Mouse (Mus musculus): ENCODE measurements around the gene Galnt7. TPM values are rescaled to one million over a fixed set of nuclear protein-coding genes. Genes with fewer than 3 reads are reported as not detected.
"Not testable (repeated sequence)": the region's sequence is repeated elsewhere in the genome, so short reads cannot be mapped to it uniquely, and the experiment has no call there.

Galnt7 gene
- polyA plus RNA-seq, 1 experiment, result 4.7 TPM

DNA sequence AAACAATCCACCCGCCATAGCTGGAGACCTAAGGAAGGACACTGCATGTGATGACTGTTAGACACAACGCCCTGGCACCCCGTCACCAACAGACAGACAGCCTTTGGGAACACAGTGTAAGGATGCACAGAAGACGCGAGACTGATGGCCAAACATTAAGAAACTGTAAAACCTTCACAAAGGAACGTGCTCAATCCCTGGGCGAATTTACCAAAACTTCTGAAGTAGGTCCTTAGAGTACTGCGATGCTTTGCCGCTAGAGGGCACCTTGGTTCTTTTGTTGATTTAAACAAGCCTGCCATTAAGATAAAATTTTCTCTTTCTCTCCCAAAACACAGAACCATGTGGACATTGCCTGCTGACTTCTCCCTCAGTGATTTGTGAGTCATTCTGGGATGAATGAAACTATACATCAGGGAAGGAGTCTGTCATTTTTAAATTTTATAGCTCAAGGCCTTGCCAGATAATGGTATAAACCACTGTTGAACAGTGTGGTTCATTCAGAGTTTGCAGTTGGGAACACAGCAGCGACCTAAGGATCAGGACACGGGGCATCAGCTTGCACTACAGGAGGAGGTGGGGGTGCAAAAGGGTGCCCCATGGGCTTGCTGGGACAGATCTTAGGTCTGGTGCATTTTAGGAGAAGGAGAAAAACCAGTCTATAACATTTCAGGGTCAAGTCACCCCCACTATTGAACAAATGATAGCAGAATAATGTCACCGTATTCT is 112.6 kb downstream of the Galnt7 start:
- DNase-seq (ENCODE audit: low read depth), result no peak

DNA sequence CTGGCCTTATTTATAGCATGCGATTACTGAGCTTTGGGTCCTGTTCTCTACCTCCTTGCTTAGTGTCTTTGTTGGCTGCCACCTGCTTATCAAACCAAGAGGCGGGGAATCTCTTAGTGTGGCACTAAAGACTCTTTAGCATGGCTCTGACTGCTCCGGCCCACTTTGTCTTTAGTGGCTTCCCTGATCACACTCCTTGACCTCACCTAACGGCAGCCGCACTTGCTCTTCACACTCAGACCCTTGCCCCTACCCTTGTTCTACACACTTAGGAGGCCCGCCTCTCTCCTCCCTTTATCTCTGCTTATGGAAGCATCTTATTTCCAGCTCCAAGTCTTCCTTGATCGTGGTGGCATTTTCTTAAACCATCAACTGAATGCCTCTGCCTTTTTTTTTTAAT is 114.2 kb downstream of the Galnt7 start:
- no peak for DNase-seq (ENCODE audit: low read depth)

DNA sequence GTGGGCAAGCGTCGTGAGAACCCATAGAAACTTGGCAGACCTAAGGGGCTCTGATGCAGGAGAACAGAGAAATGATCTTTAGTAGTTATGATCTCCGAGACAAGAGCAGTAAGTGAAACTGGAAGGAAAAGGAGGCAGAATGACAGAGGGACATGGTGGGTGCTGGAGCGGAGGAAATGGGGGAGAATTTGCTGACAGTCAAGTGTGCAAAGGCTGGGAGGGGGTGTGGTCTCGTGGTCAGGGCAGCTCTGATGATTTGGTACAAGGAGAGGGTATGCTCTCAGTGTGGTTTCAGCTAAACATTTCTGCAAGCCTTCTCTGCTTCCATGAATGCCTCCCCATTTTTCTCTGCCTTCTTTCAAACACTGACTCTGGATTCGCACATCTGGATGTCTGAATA is 116.7 kb downstream of the Galnt7 start:
- DNase-seq (ENCODE audit: low read depth), result no peak

DNA sequence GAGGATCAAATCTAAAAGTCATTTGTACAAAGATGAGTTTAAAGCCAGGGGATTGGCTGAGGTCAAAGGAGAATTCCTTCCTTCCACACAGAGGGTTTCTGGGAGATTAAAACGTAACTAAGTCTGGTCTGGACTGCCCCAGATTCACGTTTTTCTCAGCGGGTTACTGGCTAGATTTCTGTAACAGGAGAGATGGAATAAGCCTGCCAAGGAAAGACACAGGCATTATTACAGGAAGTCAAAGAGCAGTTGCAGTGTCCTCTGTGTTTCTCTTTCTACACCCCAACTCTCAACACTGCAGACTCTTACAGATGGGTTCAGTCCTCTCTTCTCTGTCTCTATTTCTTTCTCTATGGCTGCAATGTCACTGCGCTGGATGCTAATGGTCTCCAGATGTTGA is 118.3 kb downstream of the Galnt7 start:
- no peak for DNase-seq (ENCODE audit: low read depth)

DNA sequence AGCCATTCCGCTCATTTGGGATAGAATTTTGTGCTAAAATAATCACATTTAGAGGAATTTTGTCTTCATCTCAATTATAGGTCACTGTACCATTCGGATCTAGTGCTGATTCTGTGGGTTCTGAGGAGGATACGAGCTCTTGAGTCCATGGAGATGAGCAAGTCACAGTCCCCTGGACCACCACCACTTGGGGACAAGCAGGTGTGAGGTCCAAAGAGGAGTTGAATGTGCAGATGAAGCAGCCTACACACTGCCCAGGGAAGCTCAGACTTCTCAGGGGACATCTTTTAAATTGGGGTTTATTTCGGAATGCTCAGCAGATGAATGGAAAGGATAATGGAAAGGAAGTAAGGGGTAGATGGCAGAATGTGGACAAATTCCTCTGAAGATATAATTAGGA is 119.7 kb downstream of the Galnt7 start:
- no peak for DNase-seq (ENCODE audit: low read depth)

DNA sequence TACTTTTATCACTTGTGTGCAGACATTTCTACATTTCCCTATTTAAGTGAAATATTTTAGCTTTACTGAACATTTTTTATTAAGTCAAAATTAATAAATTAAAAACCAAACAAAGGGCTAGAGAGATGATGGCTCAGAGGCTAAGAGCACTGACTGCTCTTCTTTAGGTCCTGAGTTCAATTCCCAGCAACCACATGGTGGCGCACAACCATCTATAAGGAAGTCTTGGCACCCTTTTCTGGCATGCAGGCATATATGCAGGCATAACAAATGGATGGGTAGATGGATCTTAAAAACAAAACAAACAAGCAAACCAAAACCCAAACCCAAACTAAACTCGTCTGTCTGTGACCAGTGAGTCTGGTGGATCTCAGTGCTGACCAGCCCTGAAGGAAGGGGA is 120.6 kb downstream of the Galnt7 start:
- no peak for DNase-seq (ENCODE audit: low read depth)

DNA sequence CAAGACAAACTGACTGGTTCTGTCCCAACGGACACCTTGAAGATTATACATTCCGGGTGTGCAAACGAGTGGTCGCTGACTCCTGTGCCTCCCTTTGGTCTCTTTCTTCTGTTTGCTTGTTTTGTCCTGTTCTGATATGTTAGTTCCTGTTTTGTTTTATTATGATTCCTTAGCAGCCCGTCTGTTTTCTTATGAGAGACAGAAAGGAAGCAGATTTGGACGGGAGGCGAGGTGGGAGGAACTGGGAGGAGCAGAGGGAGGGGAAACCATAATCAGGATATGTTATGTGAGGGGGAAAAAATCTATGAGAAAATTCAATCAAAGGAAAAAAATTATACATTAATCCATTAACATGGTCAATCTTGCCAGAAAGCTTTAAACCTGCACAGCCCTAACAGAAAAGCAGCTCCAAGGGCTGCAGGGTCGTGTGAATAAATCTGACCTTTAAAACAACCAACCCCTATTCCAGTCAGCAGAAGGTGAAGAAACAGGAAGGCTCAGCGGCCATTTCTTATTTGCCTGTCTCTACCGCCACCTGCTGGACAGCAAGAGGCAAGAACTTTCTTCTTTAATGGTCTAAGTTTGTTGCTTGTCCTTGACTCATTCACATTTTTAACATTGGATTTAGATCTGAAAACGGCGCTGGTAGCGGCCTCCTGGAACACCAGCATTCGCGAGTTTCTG is 122.0 kb downstream of the Galnt7 start:
- DNase-seq (ENCODE audit: low read depth), result peak; percentile 52

DNA sequence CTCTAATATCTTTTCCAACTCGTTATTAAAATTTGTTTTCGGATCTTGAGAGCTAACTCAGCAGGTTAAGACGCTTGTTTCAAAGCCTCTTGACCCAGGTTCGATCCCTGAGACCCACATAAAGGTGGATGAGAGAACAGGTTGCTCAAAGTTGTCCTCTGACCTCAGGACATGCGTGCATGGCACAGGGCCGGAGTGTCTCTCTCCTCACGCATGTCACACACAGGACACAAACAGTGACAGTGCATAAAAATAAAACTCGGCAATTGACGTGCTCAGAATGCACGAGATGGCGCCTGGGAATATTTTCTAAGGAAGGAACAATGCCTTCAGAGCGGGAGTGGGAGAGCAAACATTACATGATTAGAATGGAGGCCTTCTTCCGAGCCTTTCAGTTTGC is 122.6 kb downstream of the Galnt7 start:
- DNase-seq (ENCODE audit: low read depth), result no peak

DNA sequence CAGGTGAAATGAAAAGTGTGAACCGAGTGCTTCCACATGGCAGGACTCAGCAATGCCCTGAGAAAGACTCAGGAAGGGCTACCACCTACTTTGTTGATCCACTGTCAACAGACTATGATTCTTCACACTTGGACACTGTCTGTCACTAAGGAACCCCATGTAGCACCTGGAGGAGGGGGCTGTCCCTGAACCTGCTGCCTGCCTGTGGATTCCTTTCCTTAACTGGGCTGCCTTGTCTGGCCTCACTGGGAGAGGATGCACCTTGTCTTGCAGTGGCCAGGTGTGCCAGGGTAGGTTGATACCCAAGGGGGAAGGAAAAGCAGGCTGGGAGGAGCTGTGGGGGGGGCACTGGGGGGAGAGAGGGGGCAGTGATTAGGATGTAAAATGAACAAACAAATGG is 124.8 kb downstream of the Galnt7 start:
- no peak for DNase-seq (ENCODE audit: low read depth)

DNA sequence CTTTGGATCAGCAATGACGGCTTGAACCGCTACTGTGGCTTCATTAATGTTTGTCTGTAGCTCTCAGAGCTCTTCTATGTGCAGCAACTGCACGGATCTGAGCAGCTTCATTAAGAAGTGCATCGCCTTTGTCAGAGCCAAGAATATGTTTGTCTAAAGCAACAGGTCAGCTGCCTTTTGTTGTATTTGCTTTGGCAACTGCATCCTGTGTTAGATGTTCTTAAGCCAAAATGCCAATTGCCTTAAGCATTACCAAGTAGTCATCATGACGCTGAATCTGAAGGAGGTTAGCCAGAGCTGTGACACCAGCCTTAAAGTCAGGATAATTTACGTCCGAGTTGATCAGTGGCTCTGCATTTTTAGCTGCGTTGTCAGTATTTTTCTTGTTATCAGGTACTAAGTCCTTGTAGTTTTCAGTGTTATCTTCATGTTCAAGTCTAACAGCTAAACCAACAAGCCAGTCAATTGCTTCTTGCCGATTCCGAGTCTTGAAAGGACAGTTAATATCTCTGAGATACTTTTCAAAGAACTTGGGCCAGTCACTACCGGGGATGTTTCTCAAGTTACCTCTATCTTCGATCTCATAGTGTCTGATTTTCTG is 132.5 kb downstream of the Galnt7 start:
- peak; percentile 36 for DNase-seq (ENCODE audit: low read depth)

DNA sequence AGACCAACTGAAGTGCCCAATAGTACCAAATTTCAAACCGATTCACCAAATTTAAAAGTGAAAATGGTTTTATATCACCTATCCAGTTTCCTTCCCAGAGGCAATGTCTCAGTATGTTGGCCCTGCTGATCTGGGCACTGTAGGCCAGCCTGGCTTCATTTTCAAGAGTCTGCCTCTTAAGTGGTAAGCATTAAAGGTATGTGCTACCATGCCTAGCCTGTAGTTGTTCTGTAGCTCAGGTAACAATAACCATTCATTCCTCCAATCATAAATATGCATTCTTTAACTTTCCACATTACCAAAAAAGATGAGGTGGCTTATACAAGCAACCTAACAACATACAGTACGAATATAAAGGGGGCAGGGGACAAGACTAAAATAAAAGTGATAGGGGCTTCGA is 135.1 kb downstream of the Galnt7 start:
- no peak for DNase-seq (ENCODE audit: low read depth)

DNA sequence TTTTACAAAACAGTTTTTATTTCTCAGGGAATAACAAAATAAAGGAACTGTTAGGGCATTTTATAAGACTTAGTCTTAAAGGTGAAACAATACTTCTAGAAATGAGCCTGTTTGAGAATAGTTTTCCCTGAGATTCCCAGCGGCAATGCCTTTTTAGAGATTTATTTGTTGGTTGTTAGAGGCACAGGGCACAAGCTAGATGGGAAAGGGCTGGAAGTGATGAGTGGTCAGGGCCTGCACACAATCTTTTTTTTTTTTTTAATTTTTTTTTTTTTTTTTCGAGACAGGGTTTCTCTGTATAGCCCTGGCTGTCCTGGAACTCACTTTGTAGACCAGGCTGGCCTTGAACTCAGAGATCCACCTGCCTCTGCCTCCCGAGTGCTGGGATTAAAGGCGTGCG is 136.1 kb downstream of the Galnt7 start:
- not testable (repeated sequence) for DNase-seq (ENCODE audit: low read depth)

DNA sequence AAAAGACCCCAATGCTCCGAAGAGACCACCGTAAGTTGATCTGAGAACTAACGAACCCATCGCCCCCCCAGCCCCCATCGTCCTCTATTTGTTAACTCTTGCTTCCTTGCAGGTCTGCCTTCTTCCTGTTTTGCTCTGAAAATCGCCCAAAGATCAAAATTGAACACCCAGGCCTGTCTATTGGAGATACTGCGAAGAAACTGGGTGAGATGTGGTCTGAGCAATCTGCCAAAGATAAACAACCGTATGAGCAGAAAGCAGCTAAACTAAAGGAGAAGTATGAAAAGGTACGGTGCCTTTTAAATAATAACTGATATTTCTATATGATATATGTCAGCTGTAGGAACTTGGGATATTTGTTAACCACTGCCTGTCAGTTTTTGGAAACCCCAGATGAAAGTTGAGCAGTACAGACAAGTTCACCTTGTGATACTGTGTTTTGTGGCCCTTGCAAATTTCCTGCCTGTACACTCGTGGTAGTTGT is 139.6 kb downstream of the Galnt7 start:
- not testable (repeated sequence) for DNase-seq (ENCODE audit: low read depth)

DNA sequence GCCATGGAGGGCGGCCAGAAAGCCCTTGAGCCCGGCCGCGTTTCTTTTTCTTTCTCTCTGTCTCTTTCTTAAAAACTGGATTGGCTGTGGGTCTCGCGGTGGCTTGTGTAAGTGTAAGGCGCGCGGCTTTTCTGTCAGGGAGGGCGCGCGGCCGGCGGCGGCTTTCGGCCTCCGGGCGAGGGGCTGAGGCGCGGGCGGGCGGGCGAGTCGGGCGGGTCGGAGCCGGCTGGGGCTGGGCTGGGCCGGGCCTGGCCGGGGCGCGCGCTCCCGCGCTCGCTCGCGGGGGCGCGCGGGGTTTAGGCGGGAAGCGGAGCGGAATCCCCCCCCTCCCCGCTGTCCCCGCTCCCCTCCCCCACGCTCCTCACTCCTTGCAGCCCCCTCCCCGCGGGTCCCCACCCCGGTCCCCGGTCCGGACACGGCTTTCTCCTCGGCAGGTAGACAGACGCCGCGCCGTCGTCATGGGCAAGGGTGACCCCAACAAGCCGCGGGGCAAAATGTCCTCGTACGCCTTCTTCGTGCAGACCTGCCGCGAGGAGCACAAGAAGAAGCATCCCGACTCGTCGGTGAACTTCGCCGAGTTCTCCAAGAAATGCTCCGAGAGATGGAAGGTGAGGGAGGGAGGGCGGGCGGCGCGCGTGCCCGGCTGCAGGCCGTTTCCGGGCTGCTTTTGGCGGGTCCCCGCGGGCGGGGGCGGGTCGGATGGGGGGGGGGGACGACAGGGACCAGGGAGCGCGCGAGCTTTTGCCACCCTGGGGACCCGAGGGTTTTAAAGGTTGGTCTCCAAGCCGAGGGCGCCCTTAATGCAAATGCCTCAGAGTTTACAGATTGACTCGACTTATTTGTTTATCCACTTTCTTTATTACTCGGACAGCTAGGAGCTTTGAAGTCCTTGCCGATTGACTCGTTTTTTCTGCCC is 140.4 kb downstream of the Galnt7 start:
- DNase-seq (ENCODE audit: low read depth), result no peak

DNA sequence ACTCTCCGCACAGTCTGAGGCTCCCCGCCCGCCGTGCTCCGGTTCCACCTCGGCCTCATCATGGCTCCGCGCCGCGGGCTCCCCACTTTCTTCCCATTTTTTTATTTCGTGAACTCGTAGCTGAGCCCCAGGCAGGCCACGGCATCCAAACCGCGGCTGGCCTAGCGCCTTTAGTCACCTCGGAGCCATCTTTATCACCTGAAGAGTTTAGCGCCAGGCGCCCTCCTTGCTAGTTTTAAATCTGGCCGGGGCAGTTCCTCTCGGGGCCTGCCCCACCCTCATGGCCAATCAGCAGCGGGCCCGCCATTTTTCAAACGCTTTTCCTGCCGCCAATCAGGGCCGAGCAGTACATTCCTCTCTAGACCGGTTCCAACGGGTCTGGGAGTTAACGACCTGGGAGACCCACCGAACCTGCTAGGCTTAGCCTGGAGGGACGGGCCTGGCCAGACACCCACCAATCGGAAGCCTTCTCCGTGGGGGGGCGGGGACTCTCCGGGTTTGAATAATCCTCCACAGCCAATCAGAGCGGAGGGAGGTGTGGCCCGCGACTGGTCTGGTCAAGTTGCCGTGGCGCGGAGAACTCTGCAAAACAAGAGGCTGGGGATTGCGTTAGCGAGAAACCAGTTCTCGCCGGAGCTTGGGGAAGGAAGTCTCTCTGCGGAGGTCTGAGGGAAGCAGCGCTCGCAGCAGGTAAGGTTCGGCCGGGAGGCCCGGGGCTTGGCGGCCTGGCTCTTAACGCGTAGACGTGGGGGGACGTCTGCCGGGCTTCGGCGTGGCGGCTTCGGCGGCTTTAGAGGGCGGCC is 141.3 kb downstream of the Galnt7 start, which contains the start of gene Hmgb2:
Hmgb2 (plus strand) TSS at position 592 of the 803 bp plus-strand sequence.
- DNase-seq (ENCODE audit: low read depth), result peak; percentile 96

DNA sequence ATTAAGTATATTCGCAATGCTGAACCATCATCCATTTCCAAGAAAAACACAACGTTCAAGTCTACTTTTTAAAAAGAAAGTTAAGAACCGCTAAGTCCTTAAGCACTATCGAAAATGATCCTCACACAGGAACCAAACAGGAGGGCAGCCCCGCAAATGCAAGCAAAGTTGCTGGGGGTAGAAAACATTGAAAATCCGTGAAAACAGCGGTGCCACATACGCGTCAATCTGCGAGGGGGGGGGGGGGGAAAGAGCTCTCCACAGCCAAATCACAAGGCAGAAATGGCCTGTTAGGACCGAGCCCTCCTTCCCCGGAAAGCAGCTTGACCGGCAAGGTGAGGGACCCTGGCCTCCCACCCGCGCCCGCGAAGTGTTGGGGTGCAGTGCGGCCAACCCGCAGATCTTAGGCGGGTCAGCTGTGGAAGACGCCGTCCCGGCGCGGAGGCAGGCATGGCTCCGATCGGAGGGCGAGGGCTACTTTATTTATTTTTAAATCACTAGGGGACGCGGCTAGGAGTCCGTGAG is 142.0 kb downstream of the Galnt7 start:
- no peak for DNase-seq (ENCODE audit: low read depth)

DNA sequence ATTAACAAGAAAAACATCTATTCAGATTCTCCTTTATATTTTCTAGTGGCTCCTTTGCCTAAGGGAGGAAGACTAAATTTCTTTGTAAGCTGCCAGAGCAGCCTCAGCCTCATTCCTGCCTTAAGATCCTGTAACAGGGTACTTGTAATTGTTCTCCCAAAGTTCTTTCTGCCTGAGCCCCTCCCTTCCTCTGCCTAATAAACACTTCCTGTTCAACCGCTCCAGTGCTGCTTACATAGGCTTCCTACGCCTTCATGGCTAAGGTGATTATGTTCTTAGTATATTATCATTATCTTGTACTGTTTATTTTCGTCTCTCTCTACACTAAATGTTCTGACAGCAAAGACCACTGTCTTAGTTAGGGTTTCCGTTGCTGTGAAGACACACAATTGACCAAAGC is 144.2 kb downstream of the Galnt7 start:
- DNase-seq (ENCODE audit: low read depth), result no peak

DNA sequence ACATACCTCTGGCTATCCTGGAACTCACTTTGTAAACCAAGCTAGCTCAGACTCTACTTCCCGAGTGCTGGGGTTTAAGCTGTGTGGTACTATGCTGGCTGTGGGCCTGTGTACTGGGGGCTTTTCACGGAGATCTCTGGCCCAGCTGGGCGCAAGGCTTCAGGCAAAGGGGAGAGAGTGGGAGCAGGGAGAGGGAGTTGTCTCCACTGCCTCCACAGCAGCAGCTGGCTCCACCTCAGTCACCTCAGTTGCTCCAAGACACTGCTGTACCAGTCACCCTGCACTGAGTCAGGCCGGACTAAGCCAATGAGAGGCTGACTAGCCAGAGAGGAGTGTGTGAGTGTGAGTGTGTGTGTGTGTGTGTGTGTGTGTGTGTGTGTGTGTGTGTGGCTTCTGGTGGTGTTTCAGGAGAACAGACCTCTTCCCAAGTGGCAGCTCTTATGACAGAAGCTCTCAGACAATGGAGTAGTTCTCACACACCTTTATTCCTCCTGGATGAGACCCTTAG is 145.2 kb downstream of the Galnt7 start:
- no peak for DNase-seq (ENCODE audit: low read depth)

DNA sequence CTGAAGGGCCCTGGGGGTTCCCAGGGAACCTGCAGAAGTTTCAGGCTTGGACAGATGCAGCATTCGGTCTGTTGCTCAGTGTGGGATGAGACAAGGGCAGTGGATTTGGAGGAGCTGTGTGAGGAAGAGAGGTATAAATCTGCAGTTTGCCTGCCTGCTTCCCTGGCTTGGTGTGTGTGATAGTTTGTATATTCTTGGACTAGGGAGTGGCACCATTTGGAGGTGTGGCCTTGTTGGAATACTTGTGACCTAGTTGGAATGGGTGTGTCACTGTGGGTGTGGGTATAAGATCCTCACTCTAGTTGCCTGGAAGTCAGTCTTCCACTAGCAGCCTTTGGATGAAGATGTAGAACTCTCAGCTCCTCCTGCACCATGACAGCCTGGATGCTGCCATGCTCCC is 147.3 kb downstream of the Galnt7 start:
- DNase-seq (ENCODE audit: low read depth), result not testable (repeated sequence)

DNA sequence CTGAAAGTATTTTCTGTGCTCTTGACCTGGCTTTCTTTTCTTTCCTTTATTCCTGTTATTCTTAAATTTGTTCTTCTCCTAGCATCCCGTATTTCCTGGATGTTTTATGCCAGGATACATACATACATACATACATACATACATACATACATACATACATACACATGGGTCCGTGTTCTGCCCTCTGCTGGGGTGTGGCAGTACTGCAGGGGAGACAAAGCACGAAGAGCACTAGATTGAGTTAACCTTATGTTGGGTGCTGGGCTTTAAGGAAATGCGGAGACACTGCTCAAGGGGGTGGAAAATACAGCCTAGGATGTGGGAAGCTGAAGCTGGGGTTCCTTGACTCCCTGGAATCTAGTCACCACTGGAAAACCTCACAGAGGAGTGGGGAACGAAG is 149.2 kb downstream of the Galnt7 start:
- DNase-seq (ENCODE audit: low read depth), result no peak
